Mouse (Mus musculus): ENCODE data around the gene Ccnf. TPM values are rescaled to one million over a fixed set of nuclear protein-coding genes. Genes with fewer than 3 reads are reported as not detected.

The Ccnf gene
- 42.2 and 48.1 TPM in 2 replicates for polyA plus RNA-seq (2014; fragmentation: Nextera tagmentation; extraction: Ambion mirVana)

DNA sequence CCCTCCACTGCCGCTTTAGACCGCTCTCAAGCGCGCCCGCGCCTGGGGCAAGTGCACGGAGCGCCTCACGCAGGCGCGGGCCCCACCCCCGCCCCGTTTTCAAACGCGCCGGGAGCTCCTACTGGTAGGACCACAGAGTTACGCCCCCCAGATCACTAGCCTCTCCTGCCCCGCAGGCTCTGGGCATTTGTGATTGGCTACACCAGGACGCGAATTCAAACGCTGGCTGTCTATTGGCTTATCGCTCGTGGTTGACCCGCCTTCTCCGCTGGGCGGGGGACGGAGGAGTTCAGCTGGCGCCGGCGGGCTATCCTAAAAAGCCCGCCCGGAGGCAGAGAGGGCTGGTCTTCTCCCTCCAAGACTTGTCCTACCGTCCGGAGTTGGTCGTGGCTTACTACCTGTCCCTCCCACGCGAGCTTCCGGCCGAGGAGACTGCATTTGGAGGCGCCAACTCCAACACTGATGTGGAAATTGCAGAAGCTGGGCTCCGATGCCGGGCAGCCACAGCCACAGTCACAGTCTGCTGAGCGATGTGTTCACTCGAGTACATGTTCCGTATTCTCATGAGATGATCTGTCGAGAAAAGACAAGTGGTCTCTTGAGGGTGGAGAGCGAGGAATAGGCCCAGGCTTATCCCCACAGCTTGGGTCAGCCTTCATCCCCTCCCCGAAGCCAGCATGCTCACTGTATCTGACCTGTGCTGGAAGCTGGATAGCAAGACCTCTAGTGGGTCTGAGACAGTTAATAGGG is at the start of gene Ccnf:
Ccnf (minus strand) TSS at position 165 of the 750 bp plus-strand sequence.
- peak within 1 kb of the TSS; percentile 77 for H3K9ac ChIP-seq (ENCODE audit: low read depth, low read length)
- H3K4me2 ChIP-seq (ENCODE audit: low read depth, low read length), result peak within 1 kb of the TSS; percentile 71
- ATAC-seq (ENCODE audit: low read depth) (peak; percentile 100), DNase-seq (ENCODE audit: low spot score) (peak; percentile 100)
- H3K27ac ChIP-seq (replicated peaks; ENCODE audit: low read depth, low read length), result peak within 1 kb of the TSS; percentile 71
- peak within 1 kb of the TSS; percentile 69 for H3K4me3 ChIP-seq (ENCODE audit: low read depth, low read length)
- under 1% methylated on average over 27 of the region's 48 CpGs for WGBS
- no peaks in the 10 kb centered on the region for H3K9me3 ChIP-seq (ENCODE audit: control insufficient read depth, low read length)
- no peaks in the 10 kb centered on the region for H3K27me3 ChIP-seq (replicated peaks; ENCODE audit: control insufficient read depth, insufficient read depth, low read length)
- peaks cover 22% of the 10 kb centered on the region for H3K36me3 ChIP-seq (ENCODE audit: control insufficient read depth, insufficient read depth, low read length)
- H3K4me1 ChIP-seq (ENCODE audit: control insufficient read depth, insufficient read depth, low read length), result peaks cover 16% of the 10 kb centered on the region

GRCm38 (mm10) chr17:24300651-24301050 is 49.4 kb upstream of the Ccnf start:
- Histone ChIP-seq H3K27me3 (replicated peaks; ENCODE audit: control insufficient read depth, insufficient read depth, low read length) (no peaks in the 10 kb centered on the region), H3K27ac (replicated peaks; ENCODE audit: low read depth, low read length) (no peak overlapping the region), H3K4me2 (ENCODE audit: low read depth, low read length) (no peak overlapping the region), H3K4me1 (ENCODE audit: control insufficient read depth, insufficient read depth, low read length) (no peaks in the 10 kb centered on the region), H3K4me3 (ENCODE audit: low read depth, low read length) (no peak overlapping the region), H3K9me3 (ENCODE audit: control insufficient read depth, low read length) (no peaks in the 10 kb centered on the region), H3K9ac (ENCODE audit: low read depth, low read length) (no peak overlapping the region), H3K36me3 (ENCODE audit: control insufficient read depth, insufficient read depth, low read length) (no peaks in the 10 kb centered on the region)
- DNase-seq (ENCODE audit: low spot score) (no peak), ATAC-seq (ENCODE audit: low read depth) (no peak)
- 64% methylated on average over 4 of the region's 4 CpGs for WGBS

GRCm38 (mm10) chr17:24289338-24289737 is 38.1 kb upstream of the Ccnf start:
- no peak for ATAC-seq (ENCODE audit: low read depth)

GRCm38 (mm10) chr17:24288477-24288876 is 37.2 kb upstream of the Ccnf start:
- H3K27ac ChIP-seq (replicated peaks; ENCODE audit: low read depth, low read length), result no peak overlapping the region
- WGBS, result 78% methylated on average over 9 of the region's 9 CpGs
- H3K36me3 ChIP-seq (ENCODE audit: control insufficient read depth, insufficient read depth, low read length), result no peaks in the 10 kb centered on the region
- DNase-seq (ENCODE audit: low spot score) (peak; percentile 8), ATAC-seq (ENCODE audit: low read depth) (no peak)
- no peak overlapping the region for H3K4me2 ChIP-seq (ENCODE audit: low read depth, low read length)
- H3K9me3 ChIP-seq (ENCODE audit: control insufficient read depth, low read length), result no peaks in the 10 kb centered on the region
- H3K4me1 ChIP-seq (ENCODE audit: control insufficient read depth, insufficient read depth, low read length), result no peaks in the 10 kb centered on the region
- no peaks in the 10 kb centered on the region for H3K27me3 ChIP-seq (replicated peaks; ENCODE audit: control insufficient read depth, insufficient read depth, low read length)
- H3K4me3 ChIP-seq (ENCODE audit: low read depth, low read length), result no peak overlapping the region
- no peak overlapping the region for H3K9ac ChIP-seq (ENCODE audit: low read depth, low read length)

More at GRCm38 (mm10) chr17:24289338-24289737, 38.1 kb upstream of the Ccnf start:
- Histone ChIP-seq H3K4me2 (ENCODE audit: low read depth, low read length) (no peak overlapping the region), H3K9ac (ENCODE audit: low read depth, low read length) (no peak overlapping the region), H3K4me1 (ENCODE audit: control insufficient read depth, insufficient read depth, low read length) (no peaks in the 10 kb centered on the region), H3K27ac (replicated peaks; ENCODE audit: low read depth, low read length) (no peak overlapping the region), H3K36me3 (ENCODE audit: control insufficient read depth, insufficient read depth, low read length) (no peaks in the 10 kb centered on the region), H3K9me3 (ENCODE audit: control insufficient read depth, low read length) (no peaks in the 10 kb centered on the region), H3K4me3 (ENCODE audit: low read depth, low read length) (no peak overlapping the region), H3K27me3 (replicated peaks; ENCODE audit: control insufficient read depth, insufficient read depth, low read length) (no peaks in the 10 kb centered on the region)
- no peak for DNase-seq (ENCODE audit: low spot score)
- WGBS, result 93% methylated on average over 4 of the region's 5 CpGs

DNA sequence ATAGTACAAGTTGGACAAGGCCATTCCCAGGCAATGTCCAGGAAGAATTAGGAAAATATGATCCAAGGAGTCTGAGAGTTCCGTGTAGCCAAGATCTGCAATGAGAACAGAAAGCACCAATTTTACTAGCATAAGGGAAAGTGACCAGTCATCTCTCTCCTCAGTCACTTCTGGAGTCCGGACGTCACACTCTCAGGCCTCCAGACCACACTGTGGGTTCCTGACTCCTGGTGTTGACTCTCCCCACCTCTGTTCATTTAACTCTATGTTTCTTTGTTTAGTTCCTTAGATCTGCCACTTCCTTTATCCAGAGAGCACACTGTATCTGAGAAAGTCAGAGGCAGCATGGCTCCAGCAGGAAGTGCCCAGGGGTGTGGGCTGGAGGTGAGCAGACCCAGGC is 34.4 kb upstream of the Ccnf start:
- no peak overlapping the region for H3K9ac ChIP-seq (ENCODE audit: low read depth, low read length)
- H3K27ac ChIP-seq (replicated peaks; ENCODE audit: low read depth, low read length), result no peak overlapping the region
- H3K36me3 ChIP-seq (ENCODE audit: control insufficient read depth, insufficient read depth, low read length), result no peaks in the 10 kb centered on the region
- DNase-seq (ENCODE audit: low spot score) (no peak), ATAC-seq (ENCODE audit: low read depth) (no peak)
- H3K4me1 ChIP-seq (ENCODE audit: control insufficient read depth, insufficient read depth, low read length), result no peaks in the 10 kb centered on the region
- no peak overlapping the region for H3K4me2 ChIP-seq (ENCODE audit: low read depth, low read length)
- WGBS, result 49% methylated on average over 3 of the region's 3 CpGs
- H3K4me3 ChIP-seq (ENCODE audit: low read depth, low read length), result no peak overlapping the region
- H3K27me3 ChIP-seq (replicated peaks; ENCODE audit: control insufficient read depth, insufficient read depth, low read length), result no peaks in the 10 kb centered on the region
- H3K9me3 ChIP-seq (ENCODE audit: control insufficient read depth, low read length), result no peaks in the 10 kb centered on the region

GRCm38 (mm10) chr17:24283266-24283818 is 32.1 kb upstream of the Ccnf start:
- Histone ChIP-seq H3K9me3 (ENCODE audit: control insufficient read depth, low read length) (no peaks in the 10 kb centered on the region), H3K4me2 (ENCODE audit: low read depth, low read length) (no peak overlapping the region), H3K27me3 (replicated peaks; ENCODE audit: control insufficient read depth, insufficient read depth, low read length) (no peaks in the 10 kb centered on the region), H3K36me3 (ENCODE audit: control insufficient read depth, insufficient read depth, low read length) (no peaks in the 10 kb centered on the region), H3K4me3 (ENCODE audit: low read depth, low read length) (no peak overlapping the region), H3K9ac (ENCODE audit: low read depth, low read length) (no peak overlapping the region), H3K27ac (replicated peaks; ENCODE audit: low read depth, low read length) (no peak overlapping the region), H3K4me1 (ENCODE audit: control insufficient read depth, insufficient read depth, low read length) (no peaks in the 10 kb centered on the region)
- DNase-seq (ENCODE audit: low spot score), result no peak
- no peak for ATAC-seq (ENCODE audit: low read depth)
- WGBS, result 72% methylated on average over 9 of the region's 9 CpGs

DNA sequence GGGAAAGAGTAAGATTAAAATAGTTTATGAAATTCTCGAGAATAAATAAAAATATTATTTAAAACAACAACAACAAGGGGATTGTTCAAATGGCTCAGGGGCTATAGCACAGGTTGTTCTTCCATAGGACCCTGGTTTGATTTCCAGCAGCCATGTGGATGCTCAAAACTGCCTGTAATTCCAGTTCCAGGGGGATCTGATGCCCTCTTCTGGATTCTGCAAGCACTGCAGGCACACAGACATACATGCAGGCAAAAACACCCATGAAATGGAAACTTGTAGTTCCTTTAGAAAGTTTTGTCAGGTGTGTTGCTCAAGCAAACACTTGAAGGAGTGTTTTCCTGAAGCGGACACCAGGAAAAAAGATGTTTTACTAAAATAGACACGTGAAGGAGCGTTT is 31.4 kb upstream of the Ccnf start:
- WGBS, result 63% methylated on average over 4 of the region's 4 CpGs
- Histone ChIP-seq H3K27ac (replicated peaks; ENCODE audit: low read depth, low read length) (no peak overlapping the region), H3K9me3 (ENCODE audit: control insufficient read depth, low read length) (no peaks in the 10 kb centered on the region), H3K4me2 (ENCODE audit: low read depth, low read length) (no peak overlapping the region), H3K9ac (ENCODE audit: low read depth, low read length) (no peak overlapping the region), H3K36me3 (ENCODE audit: control insufficient read depth, insufficient read depth, low read length) (no peaks in the 10 kb centered on the region), H3K27me3 (replicated peaks; ENCODE audit: control insufficient read depth, insufficient read depth, low read length) (no peaks in the 10 kb centered on the region), H3K4me1 (ENCODE audit: control insufficient read depth, insufficient read depth, low read length) (no peaks in the 10 kb centered on the region), H3K4me3 (ENCODE audit: low read depth, low read length) (no peak overlapping the region)
- ATAC-seq (ENCODE audit: low read depth) (no peak), DNase-seq (ENCODE audit: low spot score) (no peak)

DNA sequence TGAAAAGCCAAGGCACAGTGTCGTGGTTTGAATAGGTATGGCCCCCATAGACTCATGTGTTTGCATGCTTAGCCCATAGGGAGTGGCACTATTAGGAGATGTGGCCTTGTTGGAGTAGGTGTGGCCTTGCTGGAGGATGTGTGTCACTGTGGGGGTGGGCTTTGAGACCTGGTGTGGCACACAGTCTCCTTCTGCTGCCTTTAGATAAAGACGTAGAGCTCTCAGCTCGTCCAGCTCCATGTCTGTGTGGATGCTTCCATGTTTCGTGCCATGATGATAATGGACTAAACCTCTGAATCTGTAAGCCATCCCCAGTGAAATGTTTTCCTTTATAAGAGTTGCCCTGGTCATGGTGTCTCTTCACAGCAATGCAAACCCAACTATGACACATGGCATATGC is 28.6 kb upstream of the Ccnf start:
- no peaks in the 10 kb centered on the region for H3K4me1 ChIP-seq (ENCODE audit: control insufficient read depth, insufficient read depth, low read length)
- H3K4me2 ChIP-seq (ENCODE audit: low read depth, low read length), result no peak overlapping the region
- no peak overlapping the region for H3K9ac ChIP-seq (ENCODE audit: low read depth, low read length)
- DNase-seq (ENCODE audit: low spot score), result no peak
- no peak overlapping the region for H3K4me3 ChIP-seq (ENCODE audit: low read depth, low read length)
- no peak overlapping the region for H3K27ac ChIP-seq (replicated peaks; ENCODE audit: low read depth, low read length)
- ATAC-seq (ENCODE audit: low read depth), result no peak
- 81% methylated on average over 4 of the region's 4 CpGs for WGBS
- H3K36me3 ChIP-seq (ENCODE audit: control insufficient read depth, insufficient read depth, low read length), result no peaks in the 10 kb centered on the region
- no peaks in the 10 kb centered on the region for H3K27me3 ChIP-seq (replicated peaks; ENCODE audit: control insufficient read depth, insufficient read depth, low read length)
- no peaks in the 10 kb centered on the region for H3K9me3 ChIP-seq (ENCODE audit: control insufficient read depth, low read length)

DNA sequence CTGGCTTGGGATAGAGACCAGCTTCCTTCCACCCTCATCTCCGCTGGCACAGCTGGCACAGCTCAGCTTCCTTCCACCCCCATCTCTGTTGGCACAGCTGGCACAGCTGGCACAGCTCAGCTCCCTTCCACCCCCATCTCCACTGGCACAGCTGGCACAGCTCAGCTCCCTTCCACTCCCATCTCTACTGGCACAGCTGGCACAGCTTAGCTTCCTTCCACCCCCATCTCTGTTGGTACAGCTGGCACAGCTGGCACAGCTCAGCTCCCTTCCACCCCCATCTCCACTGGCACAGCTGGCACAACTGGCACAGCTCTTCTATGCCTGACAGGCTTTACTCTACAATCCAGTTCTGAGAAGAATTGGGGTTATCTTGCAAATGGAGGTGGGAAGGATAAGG is 15.8 kb upstream of the Ccnf start:
- Histone ChIP-seq H3K9ac (ENCODE audit: low read depth, low read length) (no peak overlapping the region), H3K4me2 (ENCODE audit: low read depth, low read length) (no peak overlapping the region), H3K36me3 (ENCODE audit: control insufficient read depth, insufficient read depth, low read length) (no peaks in the 10 kb centered on the region), H3K27ac (replicated peaks; ENCODE audit: low read depth, low read length) (no peak overlapping the region), H3K27me3 (replicated peaks; ENCODE audit: control insufficient read depth, insufficient read depth, low read length) (no peaks in the 10 kb centered on the region), H3K4me1 (ENCODE audit: control insufficient read depth, insufficient read depth, low read length) (no peaks in the 10 kb centered on the region), H3K4me3 (ENCODE audit: low read depth, low read length) (no peak overlapping the region), H3K9me3 (ENCODE audit: control insufficient read depth, low read length) (no peaks in the 10 kb centered on the region)
- DNase-seq (ENCODE audit: low spot score) (no peak), ATAC-seq (ENCODE audit: low read depth) (no peak)
- 63% methylated on average over 1 of the region's 1 CpGs for WGBS

Data from embryonic facial prominence, embryonic 14.5 days (tissue).